Mouse (Mus musculus) ovary, postnatal 36 days (tissue): ENCODE data around the gene Pvr.
A peak's percentile ranks its signal among the peaks of the same experiment; 100 is the strongest.

Experiments
- DNase-seq: peaks from one replicate; pipeline ENCODE4 v3.0.0; 2022; ENCODE audit warnings: low spot score, mixed read lengths

The Pvr gene

DNA sequence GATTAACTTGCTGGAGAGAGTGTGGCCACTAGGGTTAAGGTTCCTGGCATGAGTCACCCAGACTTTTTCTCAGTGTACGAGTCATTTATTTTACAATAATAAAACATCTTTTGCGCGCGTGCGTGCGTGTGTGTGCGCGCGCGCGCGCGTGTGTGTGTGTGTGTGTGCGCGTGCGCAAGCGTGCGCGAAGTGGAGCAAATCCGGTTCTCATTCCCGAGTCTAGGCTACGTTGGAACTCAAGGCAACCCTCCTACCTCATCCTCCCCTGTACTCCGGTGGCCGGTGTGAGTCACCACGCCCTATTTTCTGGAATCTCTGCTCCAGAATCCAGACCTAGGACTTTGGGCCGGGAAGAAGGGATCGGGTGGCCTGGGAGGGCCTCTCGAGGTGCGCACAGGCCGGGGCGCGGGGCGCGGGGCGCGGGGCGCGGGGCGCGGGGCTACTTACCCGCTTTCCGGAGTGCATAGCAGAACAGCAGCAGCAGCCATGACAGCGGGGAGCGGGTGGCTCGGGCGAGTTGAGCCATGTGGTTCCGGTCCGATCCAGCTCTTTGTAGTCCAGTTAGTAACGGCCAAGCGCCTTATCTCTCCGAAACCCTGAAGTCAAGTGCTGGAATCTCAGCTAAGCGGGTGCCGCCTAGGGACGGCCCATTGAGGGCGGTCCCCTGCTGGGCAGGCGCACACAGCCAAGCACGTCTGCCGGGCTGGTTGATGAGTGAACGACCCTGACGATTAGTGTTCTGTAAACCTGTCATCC lies at the start of gene Pvr:
TSS of gene Pvr (minus strand) at position 655 of the 756 bp plus-strand sequence.
- peak; percentile 80 for DNase-seq

GRCm38 (mm10) chr7:19970196-19970595 lies 49.2 kb upstream of the Pvr start:
- DNase-seq, result no peak

DNA sequence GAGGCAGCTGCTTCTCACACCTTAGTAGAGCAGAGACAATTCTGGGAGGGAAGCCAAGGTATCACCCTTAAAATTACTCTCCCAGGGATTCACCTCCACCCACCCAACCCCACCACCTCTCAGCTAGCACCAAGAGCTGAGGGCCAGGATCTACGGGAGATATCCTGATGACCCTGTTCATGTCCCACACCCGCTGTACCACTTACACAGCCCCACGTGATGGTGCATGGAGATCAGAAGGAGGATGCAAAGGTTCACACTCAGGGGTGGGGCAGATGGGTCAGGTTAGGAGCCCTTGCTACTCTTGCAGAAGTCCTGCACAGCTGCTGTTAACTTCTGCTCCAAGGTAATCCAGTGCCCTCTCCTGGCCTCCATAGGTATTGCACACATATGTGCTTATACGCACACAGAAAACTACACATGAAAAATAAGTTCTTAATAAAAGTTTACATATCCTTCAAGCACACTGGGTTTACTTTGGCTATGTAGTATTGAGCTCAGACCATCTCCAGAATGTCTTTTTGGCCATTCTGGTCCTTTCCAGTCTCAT lies 48.7 kb upstream of the Pvr start:
- DNase-seq, result no peak

- DNase-seq, result no peak
These were observed 48.1 kb upstream of the Pvr start for GRCm38 (mm10) chr7:19969106-19969505.

DNA sequence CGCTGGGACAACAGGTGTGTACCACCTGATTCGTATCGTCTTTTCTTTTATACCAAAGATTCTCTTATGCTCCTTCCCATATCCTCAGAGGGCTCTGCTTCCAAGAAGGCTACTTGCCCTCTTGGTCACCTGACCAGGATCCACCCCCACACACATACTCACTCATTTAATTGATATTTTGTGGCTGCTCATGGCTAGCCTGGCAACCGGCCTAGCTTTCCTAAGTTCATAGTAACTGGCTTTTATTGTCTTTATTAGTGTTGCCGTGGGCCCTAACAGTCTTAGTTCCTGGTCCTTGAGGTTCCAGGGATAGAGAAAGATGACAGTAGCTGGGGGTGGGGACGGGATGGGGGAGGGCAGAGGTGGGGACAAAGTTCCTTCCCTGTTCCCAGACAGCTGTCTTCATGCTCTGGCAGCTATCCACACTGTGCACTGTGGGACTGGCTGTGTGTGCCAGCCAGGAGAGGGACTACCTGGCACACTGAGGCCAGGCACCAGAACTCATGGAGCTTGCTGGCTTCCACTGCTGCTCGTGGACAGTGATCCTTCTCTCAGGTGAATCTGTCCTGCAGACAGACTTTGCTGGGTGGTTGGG lies 44.1 kb upstream of the Pvr start, which contains the start of gene Ceacam20:
TSS of gene Ceacam20 (plus strand) at position 428 of the 595 bp plus-strand sequence.
- DNase-seq, result no peak

DNA sequence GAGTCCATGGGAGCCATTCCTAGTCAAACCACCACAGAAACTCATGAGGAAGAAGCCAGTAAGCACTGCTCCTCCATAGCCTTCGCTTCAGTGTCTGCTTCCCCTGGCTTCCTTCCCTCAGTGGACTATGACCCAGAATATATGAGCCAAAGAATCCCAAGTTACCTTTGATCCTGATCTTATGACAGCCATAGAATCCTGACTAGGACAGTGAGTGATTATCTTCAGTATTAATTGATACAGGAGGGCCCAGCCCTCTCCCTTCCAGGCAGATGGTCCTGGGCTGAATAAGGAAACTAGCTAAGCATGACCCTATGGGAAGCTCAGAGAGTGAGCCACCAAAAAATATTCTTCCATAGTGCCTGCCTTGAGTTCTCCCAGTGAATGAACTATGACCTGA lies 41.5 kb upstream of the Pvr start:
- no peak for DNase-seq

DNA sequence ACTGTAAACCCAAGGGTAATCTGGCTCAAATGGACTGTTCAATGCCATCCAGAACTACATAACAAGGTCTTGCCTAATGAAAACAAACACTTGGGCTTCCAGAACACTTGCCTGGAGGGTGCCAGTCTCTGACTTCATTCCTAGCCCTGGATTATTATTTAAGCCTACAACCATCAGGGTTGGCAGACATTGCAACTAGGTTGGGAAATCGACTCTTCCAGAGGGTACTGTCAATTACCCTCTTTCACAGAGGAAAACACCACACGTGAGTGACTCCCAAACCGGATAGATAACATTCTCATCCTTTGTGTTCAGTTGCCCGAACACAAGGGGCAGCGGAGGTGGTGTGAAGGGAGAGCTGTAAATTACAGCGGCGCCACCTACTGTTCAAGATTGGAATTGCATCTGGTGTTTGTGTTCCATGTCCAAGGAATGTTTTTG lies 35.4 kb upstream of the Pvr start:
- DNase-seq, result peak; percentile 77

GRCm38 (mm10) chr7:19955861-19956260 lies 34.9 kb upstream of the Pvr start:
- no peak for DNase-seq

DNA sequence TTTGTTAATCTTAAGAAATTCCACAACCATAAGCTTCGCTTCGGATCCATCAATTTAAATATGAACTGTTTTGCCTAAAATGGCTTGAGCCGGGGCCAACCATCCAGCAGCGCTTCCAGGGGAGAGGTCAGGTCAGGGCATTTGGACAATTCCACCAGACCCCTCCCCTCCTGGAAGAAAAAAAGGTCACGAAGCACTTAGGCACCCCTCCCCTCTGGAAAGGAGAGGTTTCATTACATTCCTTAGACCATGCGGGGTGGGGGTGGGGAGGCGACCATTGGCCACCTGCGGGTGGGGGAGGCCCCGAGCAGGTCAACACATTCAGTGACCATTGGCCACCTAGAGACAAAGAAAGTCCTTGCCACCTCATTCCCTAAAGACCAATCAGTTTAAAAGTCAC lies 32.1 kb upstream of the Pvr start:
- no peak for DNase-seq

DNA sequence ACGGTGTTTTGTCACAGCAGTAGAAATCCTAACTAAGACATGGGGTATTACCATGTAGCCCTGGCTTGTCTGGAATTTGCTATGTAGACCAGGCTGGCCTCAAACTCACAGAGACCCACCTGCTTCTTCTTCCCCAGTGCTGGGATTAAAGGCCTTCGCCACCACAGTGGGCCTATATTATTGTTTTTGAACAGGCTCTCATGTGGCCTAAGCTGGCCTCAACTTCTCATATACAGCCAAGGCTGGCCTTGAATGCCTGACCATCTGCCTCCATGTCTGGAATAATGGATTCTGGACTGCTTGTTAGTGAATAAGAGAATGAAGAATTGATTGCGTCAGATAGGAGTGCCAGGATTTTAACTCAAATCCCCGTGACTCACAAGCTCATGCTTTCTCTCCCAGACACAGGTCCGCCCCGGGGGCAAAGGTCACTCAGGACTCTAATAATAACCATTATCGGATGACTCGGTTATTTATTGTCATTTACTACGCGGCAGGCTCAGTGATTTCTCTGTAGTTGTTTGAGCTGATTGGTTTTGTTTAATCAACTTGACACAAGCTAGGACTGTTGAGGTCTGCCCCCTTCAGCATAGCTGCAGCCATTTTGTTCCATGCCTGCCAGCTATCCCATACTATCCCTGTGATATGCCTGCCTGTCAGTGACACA lies 31.5 kb upstream of the Pvr start:
- no peak for DNase-seq

DNA sequence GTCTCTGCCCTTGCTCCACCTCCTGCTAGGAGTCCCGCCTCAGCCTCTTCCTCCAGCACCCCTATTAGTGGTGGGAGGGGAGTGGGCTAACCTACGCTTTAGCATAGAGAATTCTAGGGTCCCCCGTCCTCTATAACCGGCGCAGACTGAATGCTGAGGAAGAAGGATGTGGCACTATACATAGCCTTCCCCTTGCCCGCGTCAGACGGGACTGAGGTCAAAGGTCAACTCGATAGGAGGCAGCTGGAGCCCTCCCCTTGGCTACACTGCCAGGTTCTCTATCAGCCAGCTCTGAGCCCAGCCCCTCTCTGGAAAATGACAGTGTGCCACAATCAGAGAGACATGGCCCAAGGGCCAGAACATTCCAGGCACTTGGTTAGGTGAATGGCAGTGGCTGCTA lies 29.6 kb upstream of the Pvr start, which contains the start of gene Igsf23:
TSS of gene Igsf23 (minus strand) at position 168 of the 400 bp plus-strand sequence.
- no peak for DNase-seq

- no peak for DNase-seq
These were observed 29.0 kb upstream of the Pvr start for GRCm38 (mm10) chr7:19949996-19950395.

- no peak for DNase-seq
These were observed 28.0 kb upstream of the Pvr start for GRCm38 (mm10) chr7:19948956-19949355.

GRCm38 (mm10) chr7:19945821-19946515 lies 25.0 kb upstream of the Pvr start:
- no peak for DNase-seq

GRCm38 (mm10) chr7:19945201-19945600 lies 24.2 kb upstream of the Pvr start:
- DNase-seq, result no peak

GRCm38 (mm10) chr7:19944709-19945108 lies 23.7 kb upstream of the Pvr start:
- DNase-seq, result no peak

DNA sequence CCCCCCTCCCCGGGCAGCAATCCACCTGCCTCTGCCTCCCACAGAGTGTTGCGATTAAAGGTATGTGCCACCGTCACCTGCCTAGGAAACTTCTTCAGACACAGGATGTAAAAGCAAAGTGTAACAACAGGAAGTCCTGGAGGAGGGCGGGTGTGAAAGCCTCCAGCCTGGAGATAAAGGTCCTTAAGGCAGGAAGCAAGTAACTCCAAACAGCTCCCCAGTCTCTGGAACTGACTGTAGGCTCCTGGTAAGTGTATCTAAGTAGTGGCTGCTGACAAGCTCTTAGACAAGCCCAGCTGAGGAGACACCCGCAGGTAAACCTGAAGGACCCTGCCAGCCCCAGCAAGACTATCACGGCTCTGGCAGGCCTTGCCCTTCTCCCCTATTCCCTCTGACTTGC lies 19.3 kb upstream of the Pvr start:
- no peak for DNase-seq

DNA sequence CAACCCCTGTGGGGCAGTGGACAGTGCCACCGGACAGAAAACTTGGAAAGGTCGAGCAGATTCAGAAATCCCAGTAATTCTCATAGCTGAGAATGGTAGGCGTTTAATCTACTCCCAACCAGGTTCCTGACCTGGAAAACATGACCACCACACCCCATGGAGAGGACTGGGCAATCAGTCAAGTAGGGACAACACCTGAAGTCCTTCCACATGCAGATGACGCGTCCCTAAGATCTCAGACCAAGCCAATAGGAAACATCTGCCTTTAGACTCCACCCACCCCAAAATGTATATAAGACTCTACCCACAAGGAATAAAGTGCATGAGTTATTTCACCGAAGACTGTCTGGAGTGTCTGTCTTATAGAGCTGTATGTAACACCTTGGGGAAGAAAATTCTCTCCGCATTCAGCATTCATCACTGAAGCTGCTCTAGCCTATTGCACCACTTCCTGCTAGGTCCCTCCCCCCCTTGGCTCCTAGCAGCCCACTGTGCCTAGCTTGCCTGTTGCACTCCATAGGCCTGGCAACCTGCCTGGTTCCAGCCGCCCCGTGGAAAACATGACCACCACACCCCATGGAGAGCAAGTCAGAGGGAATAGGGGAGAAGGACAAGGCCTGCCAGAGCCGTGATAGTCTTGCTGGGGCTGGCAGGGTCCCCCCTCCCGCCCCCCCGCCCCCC lies 18.7 kb upstream of the Pvr start:
- peak; percentile 79 for DNase-seq

GRCm38 (mm10) chr7:19937229-19937821 lies 16.4 kb upstream of the Pvr start:
- DNase-seq, result no peak

DNA sequence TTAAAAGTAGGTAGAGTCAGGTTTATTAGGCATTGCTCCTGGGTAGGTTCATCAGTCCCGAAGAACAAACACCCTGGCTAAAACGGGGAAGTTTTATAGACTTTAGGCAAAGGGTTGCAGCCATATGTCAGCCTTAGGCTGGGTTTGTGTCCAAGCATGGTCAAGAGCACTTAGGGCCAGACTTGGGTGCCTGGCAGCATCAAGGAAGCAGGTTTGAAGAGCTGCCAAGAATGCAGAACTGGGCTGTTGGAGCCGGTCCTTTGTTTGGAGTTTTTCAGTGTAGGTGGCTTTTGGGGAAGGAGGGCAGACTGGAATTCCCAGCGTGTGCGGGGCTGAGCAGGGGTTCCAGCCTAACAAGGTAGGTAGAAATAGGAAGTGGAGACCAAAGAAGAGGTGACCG lies 15.0 kb upstream of the Pvr start:
- DNase-seq, result no peak

GRCm38 (mm10) chr7:19935171-19935751 lies 14.3 kb upstream of the Pvr start:
- DNase-seq, result no peak
